ENCODE assay signal across 10 mouse cellular contexts in genomic region chrY:90723336-90723987, GRCm38 (mm10). TPM values are rescaled to one million over a fixed set of nuclear protein-coding genes. Genes with fewer than 3 reads are reported as not detected.
DNase-seq lines count a peak whose midpoint lies in the region; ATAC-seq lines count a peak whose summit lies in the region.
"Not testable (repeated sequence)": the region's sequence is repeated elsewhere in the genome, so short reads cannot be mapped to it uniquely, and the experiment has no call there.
"Had no signal": no experiment of that assay in that cellular context is flagged by ENCODE, and none has a peak within 500 bp of the region (broad histone marks: within the 10 kb centered on the region; RNA-seq: fewer than 3 reads in every experiment).

No protein-coding gene starts in this region.

- H3K27me3 ChIP-seq in embryonic facial prominence, embryonic 11.5 days (ENCODE audit: control insufficient read depth, insufficient read depth, low read length); midbrain, embryonic 14.5 days (ENCODE audit: control insufficient read depth, insufficient read depth, low read length): not testable (repeated sequence)

- ATAC-seq in embryonic facial prominence, embryonic 11.5 days (replicated peaks; ENCODE audit: insufficient number of reproducible peaks, low FRiP score, low TSS enrichment, low read depth) = peak; percentile 90
- peak; percentile 48; the same call in 1 of the 2 replicates for ATAC-seq in granulocyte monocyte progenitor cell, adult 5-6 weeks (replicated peaks; ENCODE audit: poor library complexity, severe bottlenecking)
- ATAC-seq in midbrain, embryonic 14.5 days (ENCODE audit: low FRiP score, low TSS enrichment) = peak; percentile 88

- H3K4me2 ChIP-seq in embryonic facial prominence, embryonic 11.5 days (ENCODE audit: low read depth, low read length); midbrain, embryonic 14.5 days (ENCODE audit: low read length): not testable (repeated sequence)

- not testable (repeated sequence) for H3K9ac ChIP-seq in embryonic facial prominence, embryonic 11.5 days (replicated peaks; ENCODE audit: low read length); midbrain, embryonic 14.5 days (replicated peaks; ENCODE audit: low read length)

- H3K4me3 ChIP-seq in embryonic facial prominence, embryonic 11.5 days (ENCODE audit: low read depth, low read length); midbrain, embryonic 14.5 days (replicated peaks; ENCODE audit: low read depth, low read length): not testable (repeated sequence)

- not testable (repeated sequence) for H3K9me3 ChIP-seq in embryonic facial prominence, embryonic 11.5 days (replicated peaks; ENCODE audit: control insufficient read depth, low read length); midbrain, embryonic 14.5 days (ENCODE audit: control insufficient read depth, low read length)

- WGBS in embryonic facial prominence, embryonic 11.5 days = 71% methylated on average over 9 of the region's 9 CpGs
- 63% methylated on average over 8 of the region's 9 CpGs for WGBS in midbrain, embryonic 14.5 days

- intact Hi-C loops in left cerebral cortex, postnatal 4 days (cut with DNase I) = not testable (repeated sequence)

- not testable (repeated sequence) for H3K27ac ChIP-seq in embryonic facial prominence, embryonic 11.5 days (replicated peaks; ENCODE audit: low read depth, low read length); midbrain, embryonic 14.5 days (replicated peaks; ENCODE audit: low read depth, low read length)

- H3K4me1 ChIP-seq in embryonic facial prominence, embryonic 11.5 days (ENCODE audit: control insufficient read depth, insufficient read depth, low read length); midbrain, embryonic 14.5 days (ENCODE audit: control insufficient read depth, insufficient read depth, low read length): not testable (repeated sequence)

- peak; percentile 56 to 67 for DNase-seq in adrenal gland, adult (ENCODE audit: inconsistent age in 2 of 2, low spot score in 1 of 2)
- DNase-seq in embryonic facial prominence, embryonic 11.5 days (ENCODE audit: low spot score) = not testable (repeated sequence)
- peak; percentile 61 for DNase-seq in kidney, adult 18-20 months
- DNase-seq in left cerebral cortex, postnatal 4 days = peak; percentile 16
- DNase-seq in midbrain, embryonic 14.5 days = peak; percentile 23
- DNase-seq in spleen, adult 18-20 months = peak; percentile 43 to 57

- not testable (repeated sequence) for H3K36me3 ChIP-seq in embryonic facial prominence, embryonic 11.5 days (replicated peaks; ENCODE audit: control insufficient read depth, insufficient read depth, low read depth, low read length); midbrain, embryonic 14.5 days (ENCODE audit: control insufficient read depth, insufficient read depth, low read length)

RNA-seq across cellular contexts. Expression of gene Gm21860, which starts 31.2 kb away (rescaled TPM):
- polyA plus RNA-seq in embryonic facial prominence, embryonic 11.5 days (2014; fragmentation: Nextera tagmentation; extraction: Ambion mirVana) = not detected in 2 replicates
- not detected in 2 replicates for total RNA-seq in granulocyte monocyte progenitor cell, adult 5-6 weeks (2014; fragmentation: Nextera tagmentation)
- not detected in 2 replicates for total RNA-seq in granulocyte monocyte progenitor cell, adult 5-6 weeks (2017)
- not detected for total RNA-seq in left cerebral cortex, postnatal 4 days (2021)
- not detected in 2 replicates for polyA plus RNA-seq in midbrain, embryonic 14.5 days (2014; fragmentation: Nextera tagmentation; extraction: Ambion mirVana)
- total RNA-seq: adrenal gland, postnatal 4 days had no signal
- polyA plus RNA-seq: inflammation-experienced regulatory T-cells, adult 6 months; macrophage had no signal
